Mouse (Mus musculus): Measurements from ENCODE around the gene Thap3. TPM values are rescaled to one million over a fixed set of nuclear protein-coding genes. Genes with fewer than 3 reads are reported as not detected.

Thap3 gene
- polyA plus RNA-seq, 1 experiment = 72.0 TPM

DNA sequence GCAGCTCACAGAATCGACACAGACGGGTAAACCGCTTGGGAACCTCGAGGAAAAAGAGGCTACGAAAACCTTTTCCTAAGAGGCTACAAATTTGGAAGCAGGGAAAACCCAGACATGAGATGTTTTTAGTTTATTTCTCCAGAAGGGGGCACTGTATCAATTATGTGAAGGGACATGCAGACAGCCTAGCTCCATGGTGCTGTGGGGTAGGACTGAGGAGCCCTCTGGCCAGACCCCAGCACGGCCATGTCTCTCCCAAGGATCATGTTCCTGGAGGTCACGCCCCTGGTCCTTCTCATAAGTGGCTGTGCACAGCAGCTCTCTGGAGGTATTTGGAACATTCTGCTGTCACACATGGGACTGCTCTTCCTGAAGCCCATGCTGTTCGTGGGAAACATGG, 8.1 kb downstream of the Thap3 start:
- TF ChIP-seq POLR2A (IDR thresholded peaks at IDR 0.05; ENCODE audit: control insufficient read depth, extremely low read depth, insufficient read depth, low read length, poor library complexity) = no peak
- no peak for TF ChIP-seq CTCF (IDR thresholded peaks at IDR 0.05; ENCODE audit: borderline replicate concordance, control insufficient read depth, extremely low read depth, insufficient read depth, low read length, poor library complexity)
- peaks cover 4% of the 10 kb centered on the region for H3K4me1 ChIP-seq (replicated peaks; ENCODE audit: control insufficient read depth, insufficient read depth, low read length)
- no peaks in the 10 kb centered on the region for H3K27me3 ChIP-seq (ENCODE audit: control insufficient read depth, insufficient read depth, low read length)
- 89% methylated on average over 8 of the region's 8 CpGs for WGBS
- DNase-seq = no peak
- no peak overlapping the region for H3K27ac ChIP-seq (ENCODE audit: control insufficient read depth, insufficient read depth, low read length)
- no peaks in the 10 kb centered on the region for H3K36me3 ChIP-seq (ENCODE audit: control insufficient read depth, insufficient read depth, low read length)
- H3K4me3 ChIP-seq (ENCODE audit: control insufficient read depth, insufficient read depth, low read length) = no peak overlapping the region

DNA sequence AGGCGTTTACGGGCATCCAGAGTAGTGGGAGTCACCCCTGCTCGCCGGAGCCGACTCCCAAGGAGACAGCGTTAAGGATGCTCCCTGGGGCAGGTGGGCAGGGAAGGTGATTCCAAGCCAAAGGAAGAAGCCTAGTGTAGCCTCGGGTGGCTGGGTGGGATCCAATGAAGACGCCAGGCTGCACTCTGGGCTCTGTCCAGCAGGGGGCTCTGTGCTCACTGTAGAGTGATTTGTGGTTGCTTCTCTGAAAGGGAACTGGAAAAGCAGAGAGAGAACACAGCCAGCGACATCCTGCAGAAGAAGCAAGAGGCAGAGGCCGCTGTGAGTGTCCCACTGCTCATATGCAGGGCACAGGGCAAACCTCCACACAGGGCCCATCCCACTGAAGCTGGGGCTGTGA, 11.0 kb downstream of the Thap3 start:
- Histone ChIP-seq H3K4me3 (ENCODE audit: control insufficient read depth, insufficient read depth, low read length) (no peak overlapping the region), H3K36me3 (ENCODE audit: control insufficient read depth, insufficient read depth, low read length) (no peaks in the 10 kb centered on the region; the same call in 1 of the 2 replicates), H3K27me3 (ENCODE audit: control insufficient read depth, insufficient read depth, low read length) (no peaks in the 10 kb centered on the region), H3K4me1 (replicated peaks; ENCODE audit: control insufficient read depth, insufficient read depth, low read length) (peaks cover 4% of the 10 kb centered on the region), H3K27ac (ENCODE audit: control insufficient read depth, insufficient read depth, low read length) (no peak overlapping the region)
- 45% methylated on average over 10 of the region's 10 CpGs for WGBS
- TF ChIP-seq POLR2A (IDR thresholded peaks at IDR 0.05; ENCODE audit: control insufficient read depth, extremely low read depth, insufficient read depth, low read length, poor library complexity) = no peak
- TF ChIP-seq CTCF (IDR thresholded peaks at IDR 0.05; ENCODE audit: borderline replicate concordance, control insufficient read depth, extremely low read depth, insufficient read depth, low read length, poor library complexity) = peak; percentile 89
- DNase-seq = peak; percentile 87

DNA sequence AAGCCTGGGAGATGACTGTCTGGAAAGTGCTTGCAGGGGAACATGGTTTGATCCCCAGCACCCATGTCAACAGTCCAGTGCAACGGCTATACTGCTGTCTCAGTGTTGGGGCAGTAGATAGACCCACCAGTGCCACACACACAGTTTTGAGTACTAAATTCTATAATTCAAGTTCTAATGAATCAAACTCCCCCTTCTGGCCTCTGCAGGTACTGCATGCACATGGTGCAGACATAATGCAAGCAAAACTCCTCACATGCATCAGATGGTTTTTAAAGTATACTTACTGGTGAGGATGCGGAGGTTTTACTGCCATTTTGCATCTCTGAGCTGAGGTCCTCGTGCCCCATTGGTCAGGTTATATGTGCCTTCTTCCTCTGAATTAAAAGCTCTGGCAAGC, 13.4 kb downstream of the Thap3 start:
- DNase-seq = peak; percentile 39
- no peaks in the 10 kb centered on the region for H3K27me3 ChIP-seq (ENCODE audit: control insufficient read depth, insufficient read depth, low read length)
- no peak overlapping the region for H3K4me3 ChIP-seq (ENCODE audit: control insufficient read depth, insufficient read depth, low read length)
- H3K4me1 ChIP-seq (replicated peaks; ENCODE audit: control insufficient read depth, insufficient read depth, low read length) = peaks cover 4% of the 10 kb centered on the region
- TF ChIP-seq CTCF (IDR thresholded peaks at IDR 0.05; ENCODE audit: borderline replicate concordance, control insufficient read depth, extremely low read depth, insufficient read depth, low read length, poor library complexity) (no peak), POLR2A (IDR thresholded peaks at IDR 0.05; ENCODE audit: control insufficient read depth, extremely low read depth, insufficient read depth, low read length, poor library complexity) (no peak)
- H3K27ac ChIP-seq (ENCODE audit: control insufficient read depth, insufficient read depth, low read length) = no peak overlapping the region
- no peaks in the 10 kb centered on the region; the same call in 1 of the 2 replicates for H3K36me3 ChIP-seq (ENCODE audit: control insufficient read depth, insufficient read depth, low read length)
- 97% methylated on average over 3 of the region's 3 CpGs for WGBS

DNA sequence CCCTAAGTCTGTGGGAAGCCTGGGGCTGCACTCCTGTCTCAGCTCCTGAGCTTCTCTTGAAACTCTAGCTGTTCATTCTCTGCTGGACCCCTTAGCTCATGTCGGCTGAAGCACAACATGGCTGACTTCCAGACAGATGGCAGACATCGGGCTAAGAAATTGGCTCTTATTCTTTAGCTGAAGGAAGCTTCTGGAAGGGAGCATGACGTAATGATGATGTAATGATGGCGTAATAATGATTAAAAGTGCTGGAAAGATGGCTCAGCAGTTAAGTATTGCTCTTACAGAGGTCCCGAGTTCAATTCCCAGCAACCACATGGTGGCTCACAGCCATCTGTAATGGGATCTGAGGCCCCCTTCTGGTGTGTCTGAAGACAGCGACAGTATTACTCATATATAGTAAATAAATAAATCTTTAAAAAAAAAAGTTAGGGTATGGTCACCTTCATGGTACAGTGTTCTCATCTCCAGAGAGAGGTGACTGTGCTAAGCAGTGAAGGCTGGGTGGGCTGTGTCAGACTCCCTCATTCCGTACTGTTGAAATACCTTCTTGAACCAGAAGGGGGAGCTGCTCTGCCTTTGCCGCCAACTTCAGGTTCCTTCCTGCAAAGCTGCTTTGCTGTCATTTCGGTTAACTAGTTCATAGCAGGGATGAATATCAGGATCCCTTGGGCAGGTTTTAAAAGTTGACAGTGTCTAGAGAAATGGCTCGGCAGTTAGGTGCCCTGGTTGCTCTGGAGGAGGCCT, 16.4 kb downstream of the Thap3 start:
- peak; percentile 38 for DNase-seq
- Histone ChIP-seq H3K36me3 (ENCODE audit: control insufficient read depth, insufficient read depth, low read length) (peaks cover 3% of the 10 kb centered on the region), H3K4me3 (ENCODE audit: control insufficient read depth, insufficient read depth, low read length) (no peak overlapping the region), H3K4me1 (replicated peaks; ENCODE audit: control insufficient read depth, insufficient read depth, low read length) (no peaks in the 10 kb centered on the region), H3K27ac (ENCODE audit: control insufficient read depth, insufficient read depth, low read length) (no peak overlapping the region), H3K27me3 (ENCODE audit: control insufficient read depth, insufficient read depth, low read length) (no peaks in the 10 kb centered on the region)
- TF ChIP-seq POLR2A (IDR thresholded peaks at IDR 0.05; ENCODE audit: control insufficient read depth, extremely low read depth, insufficient read depth, low read length, poor library complexity) (no peak), CTCF (IDR thresholded peaks at IDR 0.05; ENCODE audit: borderline replicate concordance, control insufficient read depth, extremely low read depth, insufficient read depth, low read length, poor library complexity) (peak; percentile 31; the same call in 1 of the 2 replicates)
- WGBS = 88% methylated on average over 10 of the region's 10 CpGs

DNA sequence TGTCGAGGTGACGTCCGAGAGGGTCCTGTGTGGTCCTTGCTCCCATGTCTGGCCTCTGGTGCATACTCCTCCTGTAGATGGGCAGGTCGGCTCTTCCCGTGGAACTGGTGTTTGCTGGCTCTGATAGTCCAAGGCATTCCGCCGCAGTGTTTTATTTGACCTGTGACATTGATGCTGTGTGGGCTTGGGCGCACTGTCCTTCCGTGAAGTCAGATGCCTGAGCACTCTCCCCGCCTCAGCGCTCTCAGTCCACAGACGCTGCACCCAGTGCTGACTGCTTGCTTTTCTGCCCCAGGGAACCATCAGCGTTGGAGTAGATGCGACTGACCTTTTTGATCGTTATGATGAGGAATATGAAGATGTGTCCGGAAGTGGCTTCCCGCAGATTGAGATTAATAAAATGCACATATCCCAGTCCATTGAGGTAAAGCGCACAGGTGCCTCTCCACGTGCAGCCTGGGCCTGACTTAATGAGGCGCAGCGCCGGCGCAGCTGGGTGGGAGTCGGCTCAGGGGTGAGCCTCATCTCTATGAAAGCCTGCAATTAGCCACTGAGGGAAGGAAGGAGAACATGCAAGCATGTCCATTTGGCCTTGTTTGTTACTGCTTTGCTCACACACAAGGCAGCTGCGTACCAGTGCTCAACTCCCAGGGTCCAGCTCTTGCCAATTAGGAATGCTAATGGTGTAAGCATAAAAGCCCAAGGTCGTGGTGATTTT, 20.4 kb downstream of the Thap3 start:
- H3K27ac ChIP-seq (ENCODE audit: control insufficient read depth, insufficient read depth, low read length) = no peak overlapping the region
- no peak overlapping the region for H3K4me3 ChIP-seq (ENCODE audit: control insufficient read depth, insufficient read depth, low read length)
- H3K36me3 ChIP-seq (ENCODE audit: control insufficient read depth, insufficient read depth, low read length) = peaks cover 11% of the 10 kb centered on the region
- no peak for DNase-seq
- H3K27me3 ChIP-seq (ENCODE audit: control insufficient read depth, insufficient read depth, low read length) = no peaks in the 10 kb centered on the region
- no peak for TF ChIP-seq CTCF (IDR thresholded peaks at IDR 0.05; ENCODE audit: borderline replicate concordance, control insufficient read depth, extremely low read depth, insufficient read depth, low read length, poor library complexity)
- TF ChIP-seq POLR2A (IDR thresholded peaks at IDR 0.05; ENCODE audit: control insufficient read depth, extremely low read depth, insufficient read depth, low read length, poor library complexity) = no peak
- no peaks in the 10 kb centered on the region for H3K4me1 ChIP-seq (replicated peaks; ENCODE audit: control insufficient read depth, insufficient read depth, low read length)
- 97% methylated on average over 26 of the region's 26 CpGs for WGBS

DNA sequence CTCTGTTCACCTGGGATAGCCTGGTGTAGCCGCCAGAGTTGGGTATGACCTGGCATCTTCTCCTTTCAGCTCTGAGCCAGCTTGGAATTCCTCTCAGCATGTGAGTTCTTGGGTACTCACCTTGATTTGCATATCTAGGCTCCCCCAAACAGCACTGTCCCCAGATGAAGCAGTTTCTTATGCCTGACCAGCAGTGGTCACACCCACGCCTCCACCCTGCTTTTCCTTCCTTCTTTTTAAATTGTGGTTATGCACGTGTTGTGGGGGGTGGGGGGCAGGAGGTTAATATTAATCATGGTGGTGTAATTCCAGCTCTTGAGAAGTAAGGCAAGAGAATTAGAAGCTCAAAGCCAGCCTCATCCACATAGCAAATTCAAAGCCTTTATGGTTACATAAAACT, 26.0 kb downstream of the Thap3 start:
- no peak overlapping the region for H3K27ac ChIP-seq (ENCODE audit: control insufficient read depth, insufficient read depth, low read length)
- WGBS = 60% methylated on average over 3 of the region's 3 CpGs

More for the DNA sequence above, 26.0 kb downstream of the Thap3 start:
- DNase-seq = no peak
- no peaks in the 10 kb centered on the region for H3K27me3 ChIP-seq (ENCODE audit: control insufficient read depth, insufficient read depth, low read length)
- H3K4me3 ChIP-seq (ENCODE audit: control insufficient read depth, insufficient read depth, low read length) = no peak overlapping the region
- H3K4me1 ChIP-seq (replicated peaks; ENCODE audit: control insufficient read depth, insufficient read depth, low read length) = no peaks in the 10 kb centered on the region
- no peak for TF ChIP-seq CTCF (IDR thresholded peaks at IDR 0.05; ENCODE audit: borderline replicate concordance, control insufficient read depth, extremely low read depth, insufficient read depth, low read length, poor library complexity)
- no peak for TF ChIP-seq POLR2A (IDR thresholded peaks at IDR 0.05; ENCODE audit: control insufficient read depth, extremely low read depth, insufficient read depth, low read length, poor library complexity)
- peaks cover 15% of the 10 kb centered on the region for H3K36me3 ChIP-seq (ENCODE audit: control insufficient read depth, insufficient read depth, low read length)

All from thymus, adult 2 months (tissue).